Mouse (Mus musculus) heart, embryonic 10.5 days (tissue): Measurements from ENCODE around the gene Cnot6. TPM values are rescaled to one million over a fixed set of nuclear protein-coding genes. Genes with fewer than 3 reads are reported as not detected.
A peak's percentile ranks its signal among the peaks of the same experiment; 100 is the strongest.

Source experiments
- DNase-seq: peaks from one replicate; pipeline ENCODE4 v3.0.0-alpha.2; 2017; ENCODE audit warnings: low spot score
- H3K27ac ChIP-seq: fragments of 300-500 bp; sonication (generic); 2 replicates; pipeline ENCODE4 v1.5.1; 2016; ENCODE audit warnings: mild to moderate bottlenecking
- H3K27me3 ChIP-seq: fragments of 300-500 bp; sonication (generic); 2 replicates; pipeline ENCODE4 v1.6.1; 2016; ENCODE audit warnings: mild to moderate bottlenecking; ENCODE audit not compliant: poor library complexity, insufficient read depth, severe bottlenecking
- H3K36me3 ChIP-seq: fragments of 300-500 bp; sonication (generic); 2 replicates; pipeline ENCODE4 v1.6.1; 2016; ENCODE audit warnings: mild to moderate bottlenecking, moderate library complexity
- H3K4me1 ChIP-seq: fragments of 300-500 bp; sonication (generic); 2 replicates; pipeline ENCODE4 v1.6.1; 2016; ENCODE audit warnings: mild to moderate bottlenecking
- H3K4me3 ChIP-seq: fragments of 300-500 bp; sonication (generic); 2 replicates; pipeline ENCODE4 v1.5.1; 2016; ENCODE audit warnings: mild to moderate bottlenecking, moderate library complexity
- H3K9me3 ChIP-seq: fragments of 300-500 bp; sonication (generic); 2 replicates; pipeline ENCODE4 v1.6.1; 2016; ENCODE audit warnings: mild to moderate bottlenecking, moderate library complexity
- WGBS: fragments of 180-500 bp; shearing (Covaris S2); methylation state at CpG from one replicate; pipeline ENCODE4 v1.1.7; 2016; 5-methylcytosine and 5-hydroxymethylcytosine counted together
- polyA plus RNA-seq: library from polyadenylated mRNA; unstranded; fragments of >200 nt; fragmentation: Nextera tagmentation; extraction: Ambion mirVana; gene quantifications from 2 replicates; pipeline ENCODE4 v1.2.1, GENCODE M21; 2016

Cnot6 gene
- 47.0 and 56.0 TPM in 2 replicates for polyA plus RNA-seq

GRCm38 (mm10) chr11:49712555-49713335 lies at the start of gene Cnot6:
Gene Cnot6, minus strand, starts transcription at chr11:49712723.
- Histone ChIP-seq H3K4me3 (peak within 1 kb of the TSS; percentile 98), H3K27ac (peak within 1 kb of the TSS; percentile 100), H3K9me3 (no peaks in the 10 kb centered on the region), H3K36me3 (0 out of 2 replicates have a peak, but pooled peaks cover 7% of the 10 kb centered on the region), H3K4me1 (peaks cover 21% of the 10 kb centered on the region), H3K27me3 (no peaks in the 10 kb centered on the region)
- 1% methylated on average over 65 of the region's 65 CpGs for WGBS
- DNase-seq, result peak; percentile 99

DNA sequence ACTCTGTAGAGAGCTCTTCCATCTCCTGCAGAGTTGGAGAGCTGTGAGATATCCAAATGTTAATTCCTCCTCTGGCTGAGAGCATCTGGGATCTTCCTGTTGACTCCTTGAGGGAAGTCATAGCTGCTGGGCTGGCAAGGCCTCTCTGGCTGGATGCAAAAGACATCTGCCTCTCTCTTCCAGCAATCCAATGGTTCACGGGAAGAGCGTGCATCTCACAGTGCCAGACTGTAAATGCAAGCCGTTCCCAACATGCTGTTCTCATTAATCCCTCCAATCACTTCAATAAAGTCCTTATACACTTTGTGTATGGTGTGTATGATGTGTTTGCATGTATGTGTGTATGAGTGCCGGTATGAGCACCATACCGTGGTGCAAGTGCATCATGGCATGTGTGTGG lies 48.6 kb upstream of the Cnot6 start:
- no peak overlapping the region for H3K27ac ChIP-seq
- H3K4me3 ChIP-seq, result no peak overlapping the region
- peaks cover 20% of the 10 kb centered on the region for H3K4me1 ChIP-seq
- 89% methylated on average over 5 of the region's 5 CpGs for whole genome bisulfite sequencing
- H3K27me3 ChIP-seq, result no peaks in the 10 kb centered on the region; the same call in 1 of the 2 replicates
- H3K36me3 ChIP-seq, result no peaks in the 10 kb centered on the region
- no peaks in the 10 kb centered on the region for H3K9me3 ChIP-seq
- no peak for DNase-seq

DNA sequence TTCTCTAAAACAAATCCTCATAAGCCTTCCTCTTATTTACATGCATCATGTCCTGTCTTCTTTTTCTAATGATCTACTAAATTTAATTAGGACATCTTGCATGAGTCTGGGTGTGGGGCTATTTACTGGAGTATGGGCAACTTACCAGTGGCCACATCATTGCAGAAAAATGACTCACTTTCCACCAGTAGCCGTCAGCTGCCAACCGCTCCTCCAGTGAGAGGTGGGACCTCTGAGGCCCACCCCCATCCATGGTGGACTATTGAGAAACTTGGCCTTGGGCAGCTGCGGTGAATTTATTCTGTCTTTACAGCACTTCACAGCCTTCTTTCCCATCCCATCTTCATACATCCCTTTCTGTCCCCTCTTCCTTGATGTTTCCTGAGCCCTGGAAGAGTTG lies 45.6 kb upstream of the Cnot6 start:
- Histone ChIP-seq H3K27ac (no peak overlapping the region), H3K9me3 (no peaks in the 10 kb centered on the region), H3K4me1 (peaks cover 31% of the 10 kb centered on the region), H3K36me3 (no peaks in the 10 kb centered on the region), H3K4me3 (no peak overlapping the region), H3K27me3 (no peaks in the 10 kb centered on the region; the same call in 1 of the 2 replicates)
- DNase-seq, result no peak
- WGBS, result 85% methylated on average over 3 of the region's 3 CpGs

- H3K36me3 ChIP-seq, result no peaks in the 10 kb centered on the region
- DNase-seq, result no peak
- peaks cover 34% of the 10 kb centered on the region for H3K4me1 ChIP-seq
- H3K27ac ChIP-seq, result peak overlapping the region; percentile 70
- H3K9me3 ChIP-seq, result no peaks in the 10 kb centered on the region
- H3K27me3 ChIP-seq, result no peaks in the 10 kb centered on the region
- WGBS, result 43% methylated on average over 12 of the region's 12 CpGs
- no peak overlapping the region for H3K4me3 ChIP-seq
Observed at GRCm38 (mm10) chr11:49754958-49755665, 42.6 kb upstream of the Cnot6 start.

DNA sequence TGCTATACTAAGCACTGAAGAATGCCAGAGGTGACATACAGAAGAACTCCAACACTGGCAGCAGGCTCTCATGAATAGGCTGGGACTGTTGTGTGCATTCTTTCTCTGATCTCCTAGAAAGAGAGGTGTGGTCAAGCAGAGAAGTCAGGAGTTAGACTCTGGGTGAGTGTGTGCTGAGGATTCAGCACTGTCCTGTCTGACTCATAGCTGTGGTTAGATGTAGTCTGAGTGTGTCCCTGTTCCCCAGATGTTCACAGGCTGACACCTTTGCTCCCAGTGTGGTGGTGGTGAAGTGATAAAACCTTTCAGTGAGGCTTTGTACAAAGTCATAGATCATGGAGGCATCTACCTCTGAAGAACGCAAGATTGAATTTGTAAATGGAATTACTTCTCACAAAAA lies 34.2 kb upstream of the Cnot6 start:
- peaks cover 5% of the 10 kb centered on the region; the same call in 1 of the 2 replicates for H3K27me3 ChIP-seq
- H3K4me1 ChIP-seq, result no peaks in the 10 kb centered on the region
- no peak for DNase-seq
- H3K27ac ChIP-seq, result no peak overlapping the region
- H3K9me3 ChIP-seq, result 0 out of 2 replicates have a peak, but pooled peaks cover 5% of the 10 kb centered on the region
- WGBS, result 83% methylated on average over 1 of the region's 1 CpGs
- H3K36me3 ChIP-seq, result no peaks in the 10 kb centered on the region
- H3K4me3 ChIP-seq, result no peak overlapping the region

GRCm38 (mm10) chr11:49745839-49746238 lies 33.3 kb upstream of the Cnot6 start:
- 76% methylated on average over 3 of the region's 3 CpGs for WGBS
- Histone ChIP-seq H3K36me3 (no peaks in the 10 kb centered on the region), H3K4me1 (no peaks in the 10 kb centered on the region), H3K4me3 (no peak overlapping the region), H3K9me3 (0 out of 2 replicates have a peak, but pooled peaks cover 5% of the 10 kb centered on the region), H3K27ac (no peak overlapping the region), H3K27me3 (peaks cover 5% of the 10 kb centered on the region; the same call in 1 of the 2 replicates)
- DNase-seq, result no peak

DNA sequence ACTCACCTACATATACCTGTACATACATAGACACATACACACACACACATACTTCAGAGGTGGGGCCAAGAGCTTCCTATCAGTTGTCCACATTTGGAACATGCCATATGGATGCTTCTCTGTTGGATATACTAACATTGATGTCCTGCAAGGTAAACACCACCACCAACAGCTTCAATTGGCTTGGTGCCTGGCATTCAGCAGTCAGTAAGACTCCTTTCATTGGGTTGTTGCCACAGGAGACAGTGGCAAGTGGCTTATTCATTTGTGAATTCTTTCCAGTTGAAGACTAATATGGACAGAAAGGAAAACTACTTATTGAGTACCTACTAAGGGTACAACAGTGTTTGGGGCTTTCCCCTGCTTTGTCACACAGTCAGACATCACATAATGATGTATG lies 32.5 kb upstream of the Cnot6 start:
- no peak for DNase-seq
- Histone ChIP-seq H3K27ac (no peak overlapping the region), H3K36me3 (no peaks in the 10 kb centered on the region), H3K4me3 (no peak overlapping the region), H3K27me3 (peaks cover 5% of the 10 kb centered on the region; the same call in 1 of the 2 replicates), H3K4me1 (no peaks in the 10 kb centered on the region), H3K9me3 (0 out of 2 replicates have a peak, but pooled peaks cover 5% of the 10 kb centered on the region)

GRCm38 (mm10) chr11:49743634-49744033 lies 31.1 kb upstream of the Cnot6 start:
- no peak overlapping the region for H3K27ac ChIP-seq
- no peak for DNase-seq
- H3K9me3 ChIP-seq, result 0 out of 2 replicates have a peak, but pooled peaks cover 2% of the 10 kb centered on the region
- H3K4me3 ChIP-seq, result no peak overlapping the region
- H3K36me3 ChIP-seq, result no peaks in the 10 kb centered on the region
- 82% methylated on average over 7 of the region's 7 CpGs for WGBS
- H3K27me3 ChIP-seq, result peaks cover 5% of the 10 kb centered on the region; the same call in 1 of the 2 replicates
- no peaks in the 10 kb centered on the region for H3K4me1 ChIP-seq

GRCm38 (mm10) chr11:49742248-49742647 lies 29.7 kb upstream of the Cnot6 start:
- DNase-seq, result no peak
- H3K27me3 ChIP-seq, result peaks cover 5% of the 10 kb centered on the region; the same call in 1 of the 2 replicates
- H3K9me3 ChIP-seq, result no peaks in the 10 kb centered on the region
- H3K4me3 ChIP-seq, result no peak overlapping the region
- H3K27ac ChIP-seq, result no peak overlapping the region
- no peaks in the 10 kb centered on the region for H3K4me1 ChIP-seq
- no peaks in the 10 kb centered on the region for H3K36me3 ChIP-seq
- WGBS, result 65% methylated on average over 8 of the region's 8 CpGs

DNA sequence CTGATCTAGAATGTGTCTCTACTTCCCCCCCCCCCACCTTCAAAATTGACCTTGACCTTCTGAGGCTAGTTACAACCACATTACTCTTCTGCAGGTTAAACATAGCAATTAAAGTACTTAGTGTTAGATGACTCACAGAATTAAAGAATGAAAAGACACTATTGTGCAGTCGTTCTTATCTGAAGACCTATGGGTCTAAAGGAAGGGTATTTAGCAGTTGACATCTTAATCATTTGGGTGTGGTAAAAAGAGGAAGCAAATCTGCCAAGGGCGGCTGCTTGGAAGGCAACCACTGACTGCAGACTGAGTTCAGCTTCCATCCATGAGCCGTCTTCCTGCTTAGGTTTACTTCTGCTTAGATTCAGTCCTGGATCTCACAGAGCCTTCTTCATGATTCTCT lies 27.3 kb upstream of the Cnot6 start:
- Histone ChIP-seq H3K4me1 (peaks cover 10% of the 10 kb centered on the region), H3K36me3 (no peaks in the 10 kb centered on the region), H3K27ac (no peak overlapping the region), H3K9me3 (no peaks in the 10 kb centered on the region), H3K4me3 (no peak overlapping the region), H3K27me3 (peaks cover 5% of the 10 kb centered on the region; the same call in 1 of the 2 replicates)
- WGBS, result 60% methylated on average over 3 of the region's 3 CpGs
- no peak for DNase-seq

DNA sequence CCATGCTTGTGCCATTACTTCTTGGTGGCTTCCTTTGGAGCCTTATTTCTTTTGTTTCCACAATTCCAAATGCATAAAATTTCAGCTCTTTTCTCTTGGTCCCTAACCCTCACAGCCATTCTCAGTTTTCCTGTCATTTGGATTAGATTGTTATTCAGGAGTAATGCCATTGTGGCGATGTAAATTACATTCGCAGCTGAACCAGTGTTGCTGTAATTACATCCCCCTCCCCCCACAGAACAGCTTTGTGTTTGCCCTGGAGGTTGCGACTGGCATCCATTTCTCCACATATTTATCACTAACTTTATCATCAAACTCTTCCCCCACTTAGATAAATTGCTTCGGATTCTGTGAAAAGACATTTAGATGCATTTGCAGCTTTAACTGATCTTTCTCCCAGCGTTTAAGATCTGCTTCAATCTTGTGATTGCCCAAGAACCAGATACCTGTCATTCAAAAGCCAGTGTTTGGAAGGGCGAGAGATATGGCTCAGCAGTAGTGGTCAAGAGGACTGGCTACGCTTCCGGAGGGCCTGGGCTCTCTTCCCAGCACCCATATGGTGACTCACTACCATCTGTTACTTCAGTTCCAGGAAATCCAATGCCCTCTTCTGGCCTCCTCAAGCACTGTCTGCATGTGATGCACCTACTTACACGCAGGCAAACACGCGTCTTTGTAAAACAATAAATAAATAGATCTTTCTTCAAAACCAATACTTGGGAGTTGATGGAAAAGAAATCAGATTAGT lies 26.3 kb upstream of the Cnot6 start:
- WGBS, result 74% methylated on average over 11 of the region's 11 CpGs
- Histone ChIP-seq H3K9me3 (no peaks in the 10 kb centered on the region), H3K27ac (no peak overlapping the region), H3K4me1 (peaks cover 10% of the 10 kb centered on the region), H3K36me3 (no peaks in the 10 kb centered on the region), H3K4me3 (no peak overlapping the region), H3K27me3 (peaks cover 5% of the 10 kb centered on the region; the same call in 1 of the 2 replicates)
- no peak for DNase-seq

- no peaks in the 10 kb centered on the region for H3K9me3 ChIP-seq
- H3K27me3 ChIP-seq, result no peaks in the 10 kb centered on the region
- H3K4me3 ChIP-seq, result no peak overlapping the region
- no peak for DNase-seq
- H3K36me3 ChIP-seq, result no peaks in the 10 kb centered on the region
- H3K4me1 ChIP-seq, result peaks cover 10% of the 10 kb centered on the region
- WGBS, result 24% methylated on average over 1 of the region's 1 CpGs
- no peak overlapping the region for H3K27ac ChIP-seq
Observed at GRCm38 (mm10) chr11:49737625-49738024, 25.1 kb upstream of the Cnot6 start.
